Mouse (Mus musculus): ENCODE measurements around the gene Pnpla1. TPM values are rescaled to one million over a fixed set of nuclear protein-coding genes. Genes with fewer than 3 reads are reported as not detected.

Pnpla1 gene
- polyA plus RNA-seq, 1 experiment from 2014 or later = 0.16 TPM

DNA sequence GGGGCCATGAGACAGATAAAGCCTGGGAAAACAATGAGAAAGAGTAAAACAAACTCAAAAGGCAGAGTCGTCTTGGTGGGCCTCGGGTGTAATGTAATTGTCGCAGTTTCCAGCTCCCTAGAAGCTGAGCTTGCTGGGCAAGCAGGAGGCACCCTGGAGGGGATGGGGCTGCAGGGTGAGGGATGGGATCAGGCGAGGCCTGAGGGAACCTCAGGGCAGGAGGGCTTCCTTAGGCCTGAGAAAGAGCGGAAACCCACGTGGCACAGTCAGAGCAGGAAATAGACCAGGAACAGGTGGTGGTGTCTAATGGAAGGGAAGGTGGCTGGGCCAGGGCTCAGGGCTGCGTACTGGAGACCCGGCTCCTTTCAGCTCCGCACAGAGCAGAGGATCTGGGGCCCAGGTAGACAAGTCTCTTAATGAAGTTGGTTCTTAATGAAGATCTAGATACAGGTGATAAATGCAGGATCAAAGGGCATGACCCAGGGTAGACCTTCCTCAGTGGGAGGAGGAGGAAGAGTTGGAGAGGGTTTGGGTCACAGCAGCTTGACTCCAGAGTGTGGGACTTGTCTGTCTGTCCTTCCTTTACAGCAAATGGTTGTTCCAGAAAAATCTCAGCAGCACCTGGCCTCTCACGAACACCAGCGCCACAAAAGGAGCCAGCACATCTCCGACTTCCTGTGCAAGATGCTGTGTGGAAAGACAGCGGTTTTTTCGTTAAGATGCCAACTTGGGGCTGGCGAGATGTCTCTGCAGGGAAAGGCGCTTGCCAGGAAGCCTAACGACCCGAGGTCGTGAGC, 76.1 kb downstream of the Pnpla1 start:
- H3K4me3 ChIP-seq (ENCODE audit: low read depth, low read length) = no peak overlapping the region
- H3K27ac ChIP-seq (ENCODE audit: low read depth) = no peak overlapping the region
- H3K4me2 ChIP-seq (ENCODE audit: low read depth, low read length) = no peak overlapping the region
- WGBS (ENCODE audit: insufficient replicate concordance) = 74% methylated on average over 19 of the region's 19 CpGs
- no peaks in the 10 kb centered on the region for H3K27me3 ChIP-seq (ENCODE audit: insufficient read depth, low read length)
- H3K9ac ChIP-seq (replicated peaks) = no peak overlapping the region
- no peaks in the 10 kb centered on the region for H3K36me3 ChIP-seq (replicated peaks; ENCODE audit: insufficient read depth, low read length)
- DNase-seq = no peak
- TF ChIP-seq CTCF (IDR thresholded peaks at IDR 0.05; ENCODE audit: low read depth) = no peak
- TF ChIP-seq EP300 (IDR thresholded peaks at IDR 0.05; ENCODE audit: low read depth) = no peak
- no peak for ATAC-seq
- no peaks in the 10 kb centered on the region for H3K9me3 ChIP-seq (ENCODE audit: low read length)
- peaks cover 28% of the 10 kb centered on the region for H3K4me1 ChIP-seq (ENCODE audit: insufficient read depth)

DNA sequence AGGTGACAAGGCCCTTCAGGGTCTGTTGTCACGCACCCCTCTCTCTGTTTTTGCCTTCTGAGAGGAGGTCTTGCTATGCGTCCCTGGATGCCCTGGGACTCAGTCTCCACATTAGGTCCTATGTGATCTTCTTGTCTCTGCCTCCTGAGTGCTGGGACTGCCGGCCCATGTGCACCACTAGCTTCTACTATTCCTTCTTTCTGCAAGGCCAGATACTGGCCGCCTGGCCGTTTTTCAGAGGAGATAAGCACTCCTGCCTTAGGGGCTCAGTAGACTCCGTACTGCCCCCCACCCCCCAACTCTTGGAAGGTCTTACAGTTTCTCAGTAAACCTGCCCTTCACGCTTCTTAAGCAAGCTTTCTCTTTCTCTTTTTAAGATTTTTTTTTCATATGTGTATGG, 77.9 kb downstream of the Pnpla1 start:
- no peak for TF ChIP-seq EP300 (IDR thresholded peaks at IDR 0.05; ENCODE audit: low read depth)
- TF ChIP-seq CTCF (IDR thresholded peaks at IDR 0.05; ENCODE audit: low read depth) = no peak
- Histone ChIP-seq H3K4me1 (ENCODE audit: insufficient read depth) (peaks cover 13% of the 10 kb centered on the region), H3K9ac (replicated peaks) (no peak overlapping the region), H3K36me3 (replicated peaks; ENCODE audit: insufficient read depth, low read length) (no peaks in the 10 kb centered on the region), H3K27me3 (ENCODE audit: insufficient read depth, low read length) (no peaks in the 10 kb centered on the region), H3K4me2 (ENCODE audit: low read depth, low read length) (no peak overlapping the region), H3K4me3 (ENCODE audit: low read depth, low read length) (no peak overlapping the region), H3K27ac (ENCODE audit: low read depth) (peak overlapping the region; percentile 29; the same call in 1 of the 2 replicates), H3K9me3 (ENCODE audit: low read length) (no peaks in the 10 kb centered on the region)
- WGBS (ENCODE audit: insufficient replicate concordance) = 56% methylated on average over 7 of the region's 7 CpGs
- ATAC-seq (no peak), DNase-seq (no peak)

DNA sequence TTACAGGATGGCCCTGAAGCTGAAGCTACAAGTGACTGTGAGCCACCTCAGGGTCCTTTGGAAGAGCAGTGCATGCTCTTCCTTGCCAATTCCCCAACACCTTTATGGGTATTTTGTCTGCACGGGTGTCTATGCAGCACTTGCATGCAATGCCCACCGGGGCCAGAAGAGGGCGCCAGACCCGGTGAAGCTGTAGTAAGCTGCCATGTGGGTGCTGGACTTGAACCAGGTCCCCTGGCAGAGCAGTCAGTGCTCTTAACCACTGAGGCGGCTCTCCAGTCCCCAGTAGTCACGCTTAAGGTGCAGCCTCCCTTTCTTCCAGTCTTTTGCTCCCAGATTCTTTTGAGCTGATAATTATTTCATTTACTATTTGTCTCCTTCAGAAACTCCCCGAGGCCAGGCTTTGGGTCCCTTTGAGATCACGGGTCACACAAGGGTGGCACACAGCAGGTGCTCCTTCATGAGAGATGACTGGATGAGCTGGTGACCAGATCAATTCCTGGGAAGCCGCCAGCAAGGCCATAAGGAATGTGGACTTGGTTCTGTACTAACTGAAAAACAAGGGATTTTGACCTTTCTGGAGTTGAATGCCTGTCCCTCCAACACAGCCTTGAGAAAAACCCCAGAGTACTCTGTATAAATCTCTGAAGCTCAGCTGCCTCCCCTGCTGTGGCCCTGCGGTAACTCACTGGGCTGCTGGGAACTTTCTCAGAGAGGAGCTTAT, 78.6 kb downstream of the Pnpla1 start:
- no peaks in the 10 kb centered on the region for H3K36me3 ChIP-seq (replicated peaks; ENCODE audit: insufficient read depth, low read length)
- peak; percentile 81 for DNase-seq
- peak; percentile 70 for ATAC-seq
- H3K4me2 ChIP-seq (ENCODE audit: low read depth, low read length) = no peak overlapping the region
- no peaks in the 10 kb centered on the region for H3K9me3 ChIP-seq (ENCODE audit: low read length)
- 74% methylated on average over 10 of the region's 10 CpGs for WGBS (ENCODE audit: insufficient replicate concordance)
- no peak overlapping the region for H3K9ac ChIP-seq (replicated peaks)
- H3K4me3 ChIP-seq (ENCODE audit: low read depth, low read length) = no peak overlapping the region
- peaks cover 9% of the 10 kb centered on the region for H3K4me1 ChIP-seq (ENCODE audit: insufficient read depth)
- H3K27ac ChIP-seq (ENCODE audit: low read depth) = peak overlapping the region; percentile 29; the same call in 1 of the 2 replicates
- H3K27me3 ChIP-seq (ENCODE audit: insufficient read depth, low read length) = no peaks in the 10 kb centered on the region
- TF ChIP-seq EP300 (IDR thresholded peaks at IDR 0.05; ENCODE audit: low read depth) (no peak), CTCF (IDR thresholded peaks at IDR 0.05; ENCODE audit: low read depth) (peak; percentile 86)

Other genes starting within 250 kb of the Pnpla1 start
- gene Srpk1, start 235.7 kb upstream of the Pnpla1 start, polyA plus RNA-seq (2015; fragmentation: Nextera tagmentation; extraction: Ambion mirVana) = 20.9 and 21.7 TPM in 2 replicates
- 0.32 and 0.51 TPM in 2 replicates for gene Slc26a8, start 168.2 kb upstream of the Pnpla1 start, polyA plus RNA-seq (2015; fragmentation: Nextera tagmentation; extraction: Ambion mirVana)
- 23.6 and 24.5 TPM in 2 replicates for gene Mapk14, start 167.1 kb upstream of the Pnpla1 start, polyA plus RNA-seq (2015; fragmentation: Nextera tagmentation; extraction: Ambion mirVana)
- 0.80 and 1.1 TPM in 2 replicates for gene AC170998.1, start 132.3 kb upstream of the Pnpla1 start, polyA plus RNA-seq (2015; fragmentation: Nextera tagmentation; extraction: Ambion mirVana)
- 25.2 and 27.6 TPM in 2 replicates for gene Mapk13, start 89.1 kb upstream of the Pnpla1 start, polyA plus RNA-seq (2015; fragmentation: Nextera tagmentation; extraction: Ambion mirVana)
- 33.9 and 35.6 TPM in 2 replicates for gene Brpf3, start 57.3 kb upstream of the Pnpla1 start, polyA plus RNA-seq (2015; fragmentation: Nextera tagmentation; extraction: Ambion mirVana)
- 0.08 and 0.09 TPM in 2 replicates for gene 4930539E08Rik, start 56.9 kb downstream of the Pnpla1 start, polyA plus RNA-seq (2015; fragmentation: Nextera tagmentation; extraction: Ambion mirVana)
- 0.14 and 0.29 TPM in 2 replicates for gene Pxt1, start 85.4 kb downstream of the Pnpla1 start, polyA plus RNA-seq (2015; fragmentation: Nextera tagmentation; extraction: Ambion mirVana)
- 38.6 and 39.5 TPM in 2 replicates for gene Kctd20, start 93.5 kb downstream of the Pnpla1 start, polyA plus RNA-seq (2015; fragmentation: Nextera tagmentation; extraction: Ambion mirVana)
- gene Stk38, start 149.6 kb downstream of the Pnpla1 start, polyA plus RNA-seq (2015; fragmentation: Nextera tagmentation; extraction: Ambion mirVana) = 32.6 and 34.5 TPM in 2 replicates
- gene Srsf3, start 174.2 kb downstream of the Pnpla1 start, polyA plus RNA-seq (2015; fragmentation: Nextera tagmentation; extraction: Ambion mirVana) = 163 and 166 TPM in 2 replicates
- 42.4 and 58.1 TPM in 2 replicates for gene Cdkn1a, start 232.6 kb downstream of the Pnpla1 start, polyA plus RNA-seq (2015; fragmentation: Nextera tagmentation; extraction: Ambion mirVana)

Data from liver, postnatal 0 days (tissue).